Mouse (Mus musculus) spleen, adult 12 weeks (tissue): ENCODE results near the gene Tex2.
"Not testable (repeated sequence)": the region's sequence is repeated elsewhere in the genome, so short reads cannot be mapped to it uniquely, and the experiment has no call there.

ENCODE experiments used
- DNase-seq: peaks from one replicate; pipeline ENCODE4 v3.0.0; 2022; ENCODE audit warnings: low spot score

The Tex2 gene

GRCm38 (mm10) chr11:106506211-106506610 is 107.0 kb downstream of the Tex2 start:
- DNase-seq = no peak

- DNase-seq = no peak
These were observed 109.1 kb downstream of the Tex2 start for GRCm38 (mm10) chr11:106504129-106504528.

- no peak for DNase-seq
These were observed 109.9 kb downstream of the Tex2 start for GRCm38 (mm10) chr11:106503425-106503717.

GRCm38 (mm10) chr11:106502631-106503424 is 110.4 kb downstream of the Tex2 start:
- DNase-seq = no peak

- no peak for DNase-seq
These were observed 111.1 kb downstream of the Tex2 start for GRCm38 (mm10) chr11:106502159-106502505.

- no peak for DNase-seq
These were observed 111.7 kb downstream of the Tex2 start for GRCm38 (mm10) chr11:106501308-106502158.

- peak; percentile 90 for DNase-seq
These were observed 112.6 kb downstream of the Tex2 start for GRCm38 (mm10) chr11:106500393-106501307.

GRCm38 (mm10) chr11:106498739-106499379 is 114.4 kb downstream of the Tex2 start:
- no peak for DNase-seq

GRCm38 (mm10) chr11:106497926-106498325 is 115.3 kb downstream of the Tex2 start:
- no peak for DNase-seq

GRCm38 (mm10) chr11:106497009-106497408 is 116.2 kb downstream of the Tex2 start:
- DNase-seq = not testable (repeated sequence)

GRCm38 (mm10) chr11:106492984-106493669 is 120.1 kb downstream of the Tex2 start:
- no peak for DNase-seq

GRCm38 (mm10) chr11:106491393-106491792 is 121.8 kb downstream of the Tex2 start:
- no peak for DNase-seq

- DNase-seq = not testable (repeated sequence)
These were observed 122.6 kb downstream of the Tex2 start for GRCm38 (mm10) chr11:106490600-106490999.

- DNase-seq = no peak
These were observed 123.2 kb downstream of the Tex2 start for GRCm38 (mm10) chr11:106490057-106490456.

GRCm38 (mm10) chr11:106489036-106489693 is 124.1 kb downstream of the Tex2 start:
- no peak for DNase-seq

- DNase-seq = no peak
These were observed 125.1 kb downstream of the Tex2 start for GRCm38 (mm10) chr11:106488126-106488561.

- peak; percentile 96 for DNase-seq
These were observed 125.5 kb downstream of the Tex2 start, which contains the start of gene Ern1 for GRCm38 (mm10) chr11:106487733-106488115. Ern1 (minus strand) TSS chr11:106487852.

- no peak for DNase-seq
These were observed 126.1 kb downstream of the Tex2 start for GRCm38 (mm10) chr11:106486866-106487732.

- DNase-seq = no peak
These were observed 127.0 kb downstream of the Tex2 start for GRCm38 (mm10) chr11:106486042-106486865.
